Mouse (Mus musculus): ENCODE data around the gene Alpk1. TPM values are rescaled to one million over a fixed set of nuclear protein-coding genes. Genes with fewer than 3 reads are reported as not detected.
A peak's percentile ranks its signal among the peaks of the same experiment; 100 is the strongest.

Gene Alpk1
- polyA plus RNA-seq, 3 experiments from 2014 or later: 0.55 to 0.57 TPM; not detected in 1

DNA sequence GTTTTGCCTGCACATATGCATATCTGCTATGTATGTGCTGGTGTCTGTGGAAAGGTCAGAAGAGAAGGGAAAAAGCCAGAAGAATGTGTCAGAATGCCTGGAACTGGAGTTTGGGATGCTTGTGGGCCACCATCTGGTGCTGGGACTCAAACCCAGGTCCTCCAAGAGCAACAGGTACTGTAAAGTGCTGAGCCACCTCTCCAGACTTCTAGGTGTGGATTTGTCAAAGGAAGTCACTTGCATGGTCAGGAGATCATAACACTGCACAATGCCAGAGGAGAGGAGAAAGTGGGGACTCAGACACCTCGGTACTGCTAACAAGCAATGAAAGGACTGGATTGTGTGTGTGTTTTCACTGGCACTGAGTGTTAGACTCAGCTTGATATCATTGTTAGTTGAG is 150.1 kb downstream of the Alpk1 start:
- no peak for ATAC-seq

DNA sequence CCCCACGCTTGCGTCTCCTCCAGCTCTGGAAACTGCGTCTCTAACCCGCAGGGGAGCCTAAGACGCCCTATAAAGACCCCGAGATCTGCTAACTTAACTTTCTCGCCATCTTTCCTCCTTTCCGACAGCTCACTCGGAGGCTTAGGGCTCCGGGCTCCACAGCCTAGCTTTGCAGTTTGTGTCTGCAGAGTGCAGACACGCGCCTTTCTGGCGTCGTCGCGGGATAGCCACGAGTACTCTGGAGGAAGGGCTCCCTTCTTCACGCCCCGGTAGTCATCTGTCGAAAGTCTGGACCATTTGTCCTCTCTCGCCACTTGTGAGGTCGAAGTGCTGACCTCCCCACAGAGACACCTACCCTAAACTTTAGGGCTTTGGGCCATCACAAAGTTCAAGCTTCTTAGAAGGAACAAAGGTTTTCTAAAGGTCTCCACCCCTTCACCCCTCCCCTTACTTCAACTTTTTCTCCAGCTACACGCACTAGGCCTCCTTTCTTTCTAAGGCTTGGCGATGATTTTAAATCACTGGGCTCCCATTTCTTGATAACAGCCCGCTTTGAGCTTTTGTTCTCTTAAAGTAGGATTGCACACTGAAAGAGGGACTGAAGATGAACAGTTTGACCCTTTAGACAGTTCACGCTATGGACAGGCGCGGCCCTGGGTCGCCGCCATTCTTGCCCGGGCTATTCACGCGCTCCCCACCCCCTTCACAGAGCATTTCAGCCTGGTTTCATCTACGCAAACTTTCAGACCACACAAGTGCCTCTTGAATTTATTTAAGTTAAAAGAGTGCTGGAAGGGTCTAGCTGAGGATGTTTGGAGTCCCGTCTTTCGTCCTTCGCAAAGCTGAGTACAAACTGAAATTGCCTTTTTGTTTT is 151.8 kb downstream of the Alpk1 start:
- ATAC-seq: no peak

DNA sequence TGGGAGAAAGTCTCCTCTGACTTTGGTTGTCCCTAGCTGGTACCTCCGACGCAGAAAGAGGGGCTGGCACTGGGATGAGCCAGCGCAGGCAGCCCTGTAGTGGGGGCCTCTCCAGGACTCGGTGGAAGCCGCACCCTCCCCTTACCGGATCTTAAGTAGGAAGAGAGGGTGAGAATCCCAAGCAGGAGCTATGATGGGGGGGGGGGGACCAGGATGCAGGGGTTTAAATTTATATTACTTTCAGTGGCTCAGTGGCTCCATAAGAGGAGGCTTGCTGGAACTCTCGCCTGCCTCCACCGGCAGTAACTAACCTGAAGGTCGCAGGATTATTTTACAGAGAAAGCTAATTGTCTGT is 152.4 kb downstream of the Alpk1 start:
- ATAC-seq: no peak

DNA sequence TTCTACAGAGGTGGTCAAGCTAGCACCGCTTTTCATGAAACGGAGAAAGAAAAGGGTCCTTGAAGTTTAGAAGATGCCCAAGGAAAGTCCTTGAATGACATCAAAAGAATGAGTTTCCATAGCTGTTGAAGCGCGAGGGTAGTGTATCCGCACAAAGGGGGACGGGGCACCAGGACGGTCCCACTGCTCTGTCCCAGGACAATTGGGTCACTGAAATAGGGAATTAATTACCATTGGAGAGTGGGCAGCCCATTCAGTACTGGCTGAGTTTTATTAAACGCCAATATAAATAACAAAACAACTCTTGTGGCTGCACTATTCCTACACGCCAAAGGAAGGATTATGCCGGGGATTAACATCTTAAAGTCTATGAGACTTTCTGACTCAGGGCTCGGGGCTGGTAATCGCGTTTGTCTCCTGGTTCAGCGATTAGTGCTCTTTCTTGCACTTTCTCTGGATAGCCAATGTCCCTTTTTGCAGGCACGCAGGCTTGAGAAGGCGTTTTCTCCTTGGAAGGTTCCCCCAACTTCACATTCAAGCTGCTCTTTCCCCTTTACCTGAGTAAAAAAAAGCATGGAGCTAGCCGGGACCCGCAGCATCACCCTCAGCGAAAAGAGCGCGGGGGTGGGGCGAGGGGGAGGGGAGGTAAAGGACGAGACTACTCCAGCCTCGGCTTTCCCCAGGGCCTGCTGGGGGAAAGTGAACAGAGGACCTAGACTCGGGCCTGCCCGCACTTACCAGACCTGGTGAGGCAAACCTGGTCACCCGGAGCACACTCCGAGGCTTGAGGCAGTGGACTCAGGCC is 153.0 kb downstream of the Alpk1 start:
- ATAC-seq: no peak

DNA sequence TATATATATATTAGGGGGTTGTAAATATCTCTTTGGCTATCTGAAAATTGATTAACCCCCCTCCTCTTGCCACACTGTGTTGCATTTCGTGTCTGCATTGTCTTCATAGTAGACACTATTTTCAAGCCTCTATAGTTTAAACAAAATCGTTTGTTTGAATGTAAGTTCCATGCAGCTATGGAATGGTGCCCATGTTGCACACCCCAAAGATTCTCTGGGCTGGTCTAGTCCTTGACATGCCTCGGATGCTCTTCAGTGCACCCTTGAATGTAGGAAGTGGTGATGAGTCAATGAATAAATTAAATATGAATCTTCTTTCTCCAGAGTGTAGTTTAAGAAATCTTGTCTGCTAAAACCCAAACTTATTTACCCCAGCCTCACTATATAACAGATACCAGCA is 153.8 kb downstream of the Alpk1 start:
- ATAC-seq: no peak

DNA sequence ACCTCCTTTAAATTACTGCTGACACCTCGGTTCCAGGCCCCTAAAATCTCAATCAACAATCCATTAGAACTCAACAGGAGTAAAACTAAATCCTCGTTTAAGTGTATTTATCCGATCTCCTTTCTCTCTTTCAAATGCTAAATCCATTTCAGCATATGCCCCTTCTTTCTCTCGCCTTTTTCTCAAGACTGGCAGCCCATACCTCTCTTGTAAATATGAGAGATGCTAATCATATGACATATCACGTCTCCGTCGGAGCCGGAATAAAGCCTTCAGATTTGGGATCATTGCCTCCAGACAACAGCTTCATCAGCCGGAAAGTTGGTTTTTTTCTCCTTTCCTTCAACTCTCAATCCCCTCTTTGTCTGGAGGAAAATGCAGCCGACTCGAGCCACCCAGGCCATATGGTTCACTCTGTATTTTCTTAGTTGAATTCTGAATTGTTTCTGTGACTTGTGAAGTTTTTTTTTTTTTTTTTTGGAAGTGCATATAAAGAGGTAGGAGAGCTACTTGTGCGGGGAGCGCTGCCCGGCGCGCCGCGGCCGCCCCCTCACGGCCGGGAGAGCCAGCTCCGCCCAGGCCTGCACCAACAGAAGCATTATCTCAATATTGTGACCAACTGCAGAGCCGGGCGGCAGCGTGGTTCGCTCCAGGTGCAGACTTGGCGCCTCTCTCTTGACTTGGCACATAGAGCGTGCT is 154.5 kb downstream of the Alpk1 start:
- no peak for ATAC-seq

DNA sequence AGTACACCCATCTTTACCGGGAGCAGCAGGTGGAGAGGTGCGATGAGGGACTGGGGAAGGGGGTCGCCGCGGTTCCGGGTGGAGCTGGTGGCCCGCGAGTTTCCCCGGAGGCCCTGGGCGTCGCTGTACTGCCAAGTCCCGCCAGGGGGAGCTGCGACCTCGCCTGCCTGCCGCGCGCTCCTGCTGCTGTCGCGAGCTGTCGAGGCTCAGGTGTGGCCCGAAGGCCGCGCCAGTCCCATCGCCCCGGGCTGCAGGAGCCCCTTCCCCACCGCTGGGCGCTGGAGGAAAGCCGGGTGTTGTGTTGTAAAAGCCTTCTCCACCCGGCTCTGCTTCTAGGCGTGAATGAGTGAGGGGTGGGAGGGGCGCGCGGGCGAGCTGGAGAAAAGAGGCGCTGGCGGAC is 155.0 kb downstream of the Alpk1 start:
- peak; percentile 90 for ATAC-seq

Other genes starting within 250 kb of the Alpk1 start
- 100 to 1,000 TPM in 1 of 3 experiments, 10 to 100 TPM in 2; 77.8 to 106 (median 78.8) TPM for gene Larp7, start 227.2 kb downstream of the Alpk1 start, polyA plus RNA-seq (2017; shearing (Covaris generic))
- 1 to 10 TPM; 3.7 to 7.9 (median 4.7) TPM for gene Zgrf1, start 227.0 kb downstream of the Alpk1 start, polyA plus RNA-seq (2017; shearing (Covaris generic))
- not detected for gene Neurog2, start 147.4 kb downstream of the Alpk1 start, polyA plus RNA-seq (2017; shearing (Covaris generic))
- gene Tifa, start 9.3 kb upstream of the Alpk1 start, polyA plus RNA-seq (2017; shearing (Covaris generic)): 1 to 10 TPM in 1 of 3 experiments, under 1 TPM in 1, not detected in 1; 0.88 to 1.5 TPM
- 10 to 100 TPM; 22.7 to 25.8 (median 24.0) TPM for gene Ap1ar, start 57.0 kb upstream of the Alpk1 start, polyA plus RNA-seq (2017; shearing (Covaris generic))
- gene Fam241a, start 115.8 kb upstream of the Alpk1 start, polyA plus RNA-seq (2017; shearing (Covaris generic)): 1 to 10 TPM; 2.0 to 5.2 (median 3.9) TPM